Mouse (Mus musculus) limb, embryonic 11.5 days (tissue): Measurements from ENCODE around the gene Psmb11. TPM values are rescaled to one million over a fixed set of nuclear protein-coding genes. Genes with fewer than 3 reads are reported as not detected.

Experiments
- ATAC-seq: fragments of 200-750 bp; cut with Nextera tagmentation; 2 replicates; pipeline ENCODE4 v1.8.0; 2017; ENCODE audit warnings: low read depth; ENCODE audit not compliant: insufficient number of reproducible peaks, low FRiP score, low TSS enrichment
- DNase-seq: peaks from one replicate; pipeline ENCODE4 v3.0.0-alpha.2; 2015; ENCODE audit warnings: low spot score
- H3K27ac ChIP-seq: fragments of 300-500 bp; sonication (generic); replicated peaks from 2 replicates; pipeline ENCODE4 v1.5.1; 2014; ENCODE audit warnings: low read depth, mild to moderate bottlenecking, low read length
- H3K27me3 ChIP-seq: fragments of 300-500 bp; sonication (generic); 2 replicates; pipeline ENCODE4 v1.6.1; 2014; ENCODE audit warnings: mild to moderate bottlenecking, low read length, mixed read lengths; ENCODE audit not compliant: control insufficient read depth, insufficient read depth
- H3K36me3 ChIP-seq: fragments of 300-500 bp; sonication (generic); 2 replicates; pipeline ENCODE4 v1.6.1; 2014; ENCODE audit warnings: mild to moderate bottlenecking, low read length, moderate library complexity, mixed read lengths; ENCODE audit not compliant: control insufficient read depth, insufficient read depth
- H3K4me1 ChIP-seq: fragments of 300-500 bp; sonication (generic); 2 replicates; pipeline ENCODE4 v1.6.1; 2014; ENCODE audit warnings: low read length, mixed read lengths; ENCODE audit not compliant: control insufficient read depth, insufficient read depth
- H3K4me2 ChIP-seq: fragments of 300-500 bp; sonication (generic); 2 replicates; pipeline ENCODE4 v1.6.1; 2014; ENCODE audit warnings: low read depth, mild to moderate bottlenecking, moderate library complexity; ENCODE audit not compliant: severe bottlenecking
- H3K4me3 ChIP-seq: fragments of 300-500 bp; sonication (generic); 2 replicates; pipeline ENCODE4 v1.5.1; 2014; ENCODE audit warnings: low read depth, low read length
- H3K9ac ChIP-seq: fragments of 300-500 bp; sonication (generic); 2 replicates; pipeline ENCODE4 v1.6.1; 2014; ENCODE audit warnings: mild to moderate bottlenecking, low read length
- H3K9me3 ChIP-seq: fragments of 300-500 bp; sonication (generic); 2 replicates; pipeline ENCODE4 v1.6.1; 2016; ENCODE audit warnings: low read length; ENCODE audit not compliant: control insufficient read depth
- WGBS: fragments of 180-500 bp; shearing (Covaris S2); extraction: QIAGEN DNeasy Blood & Tissue Kit; methylation state at CpG from one replicate; pipeline ENCODE4 v1.1.7; 2014; 5-methylcytosine and 5-hydroxymethylcytosine counted together
- microRNA counts: library from miRNA; unstranded; fragments of <30 nt; microRNA quantifications from one replicate; lab custom pipeline; 2016
- microRNA-seq: library from miRNA; unstranded; fragments of <30 nt; microRNA quantifications from one replicate; pipeline ENCODE4, GENCODE M21; 2016
- polyA plus RNA-seq: library from polyadenylated mRNA; unstranded; fragments of >200 nt; fragmentation: Nextera tagmentation; extraction: Ambion mirVana; gene quantifications from 2 replicates; pipeline ENCODE4 v1.2.1, GENCODE M21; 2014

The Psmb11 gene
- polyA plus RNA-seq, 1 experiment from 2014 or later, result 0.20 TPM

DNA sequence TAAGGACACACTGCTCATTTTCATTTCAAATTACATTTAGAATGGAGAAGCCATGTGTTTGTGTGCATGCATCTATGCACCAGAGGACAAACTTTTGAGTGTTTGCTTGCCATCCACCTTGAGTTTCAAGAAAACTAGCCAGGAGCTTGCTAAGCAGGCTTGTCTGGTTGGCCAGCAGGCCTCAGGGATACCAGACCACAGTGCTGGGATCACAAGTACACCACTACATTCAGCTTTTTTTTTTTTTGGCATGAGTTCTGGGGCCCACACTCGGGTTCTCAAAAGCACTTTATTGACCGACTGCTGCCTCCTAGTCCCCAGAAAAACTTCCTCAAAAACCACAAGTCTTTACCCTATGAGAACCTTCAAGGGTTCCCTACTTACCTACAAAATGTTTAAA, 53.1 kb downstream of the Psmb11 start:
- DNase-seq (no peak), ATAC-seq (no peak)
- WGBS, result 78% methylated on average over 2 of the region's 2 CpGs
- Histone ChIP-seq H3K9ac (no peak overlapping the region), H3K27me3 (no peaks in the 10 kb centered on the region), H3K4me3 (no peak overlapping the region), H3K4me2 (no peak overlapping the region), H3K27ac (no peak overlapping the region), H3K4me1 (no peaks in the 10 kb centered on the region), H3K9me3 (no peaks in the 10 kb centered on the region), H3K36me3 (peaks cover 24% of the 10 kb centered on the region)

DNA sequence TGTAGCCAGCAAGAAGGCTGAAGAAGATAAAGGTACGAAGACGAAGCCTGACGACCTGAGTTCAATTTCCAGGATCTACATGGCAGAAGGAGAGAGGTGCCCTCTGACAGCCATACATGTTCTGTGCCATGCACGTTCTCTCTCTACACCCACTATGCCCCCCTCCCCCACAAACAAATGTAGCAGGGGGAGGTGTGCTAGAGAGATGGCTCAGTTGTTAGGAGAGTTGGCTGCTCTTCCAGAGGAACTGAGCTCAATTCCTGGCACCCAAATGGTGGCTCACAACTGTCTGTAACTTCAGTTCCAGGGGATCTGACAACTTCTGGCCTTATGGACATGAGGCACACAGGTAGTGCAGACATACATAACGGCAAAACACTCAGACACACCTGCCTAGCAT, 55.1 kb downstream of the Psmb11 start:
- Histone ChIP-seq H3K4me2 (no peak overlapping the region), H3K9ac (no peak overlapping the region), H3K4me3 (no peak overlapping the region), H3K36me3 (peaks cover 21% of the 10 kb centered on the region), H3K9me3 (no peaks in the 10 kb centered on the region), H3K27ac (no peak overlapping the region), H3K27me3 (no peaks in the 10 kb centered on the region), H3K4me1 (no peaks in the 10 kb centered on the region)
- no peak for DNase-seq
- no peak for ATAC-seq
- WGBS, result 94% methylated on average over 5 of the region's 5 CpGs

DNA sequence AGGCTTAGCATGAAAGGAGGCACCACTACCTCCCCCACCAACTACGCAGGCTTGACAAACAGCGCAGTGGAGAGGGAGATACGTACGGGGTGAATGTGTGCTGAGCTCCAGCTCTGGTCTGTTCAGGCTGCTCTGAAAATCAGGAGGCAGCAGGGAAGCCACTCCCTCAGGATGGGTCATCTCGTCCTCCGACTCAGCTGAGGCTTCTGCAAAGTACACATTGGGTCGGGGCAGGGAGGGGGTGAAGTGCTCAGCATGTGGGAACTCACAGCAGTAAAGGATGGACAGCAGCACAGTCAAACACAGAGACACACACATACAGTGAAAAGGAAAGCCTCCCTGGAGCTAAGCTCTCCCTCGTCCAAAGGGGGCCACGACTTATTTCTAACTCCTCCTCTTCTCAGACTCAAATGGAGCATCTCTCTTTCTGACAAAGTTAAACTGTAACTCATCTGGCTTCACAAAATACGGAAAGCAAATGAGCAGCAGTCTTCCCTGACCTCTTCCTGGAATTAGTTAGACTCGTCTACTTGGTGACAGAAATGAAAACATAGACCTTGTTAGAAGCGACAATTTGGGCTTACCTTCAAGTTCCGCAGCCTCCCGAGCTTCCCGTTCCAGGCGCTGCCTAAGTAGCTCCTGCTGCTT, 57.5 kb downstream of the Psmb11 start:
- Histone ChIP-seq H3K4me3 (no peak overlapping the region), H3K4me2 (no peak overlapping the region), H3K36me3 (peaks cover 23% of the 10 kb centered on the region), H3K27me3 (no peaks in the 10 kb centered on the region), H3K9ac (no peak overlapping the region), H3K4me1 (no peaks in the 10 kb centered on the region), H3K27ac (no peak overlapping the region), H3K9me3 (no peaks in the 10 kb centered on the region)
- DNase-seq (no peak), ATAC-seq (no peak)
- WGBS, result 93% methylated on average over 16 of the region's 16 CpGs

MicroRNAs encoded within 50 kb of the gene (microRNA counts, 519-probe panel; counts per million panel counts)
- not detected for microRNA mmu-miR-686 (lab: Ali Mortazavi, UCI)

Small RNA genes lying within 50 kb of the gene (microRNA-seq; reads per million reads assigned to microRNA genes)
- not detected for gene Mir686
- gene Mir6948, result not detected

Other genes with a start within 250 kb of the Psmb11 start
- 3.1 and 3.6 TPM in 2 replicates for gene Slc7a7, start 203.7 kb upstream of the Psmb11 start, polyA plus RNA-seq
- gene Mrpl52, start 194.5 kb upstream of the Psmb11 start, polyA plus RNA-seq, result 228 and 236 TPM in 2 replicates
- gene Mmp14, start 189.8 kb upstream of the Psmb11 start, polyA plus RNA-seq, result 97.8 and 101 TPM in 2 replicates
- gene Lrp10, start 157.3 kb upstream of the Psmb11 start, polyA plus RNA-seq, result 18.9 and 19.6 TPM in 2 replicates
- gene Rem2, start 145.3 kb upstream of the Psmb11 start, polyA plus RNA-seq, result 4.7 and 5.3 TPM in 2 replicates
- gene Prmt5, start 103.9 kb upstream of the Psmb11 start, polyA plus RNA-seq, result 122 and 126 TPM in 2 replicates
- 52.4 and 53.1 TPM in 2 replicates for gene Haus4, start 66.8 kb upstream of the Psmb11 start, polyA plus RNA-seq
- gene Ajuba, start 43.9 kb upstream of the Psmb11 start, polyA plus RNA-seq, result 38.5 and 41.8 TPM in 2 replicates
- gene 4931414P19Rik, start 15.4 kb upstream of the Psmb11 start, polyA plus RNA-seq, result 6.8 and 7.8 TPM in 2 replicates
- 474 and 488 TPM in 2 replicates for gene Psmb5, start 3.4 kb upstream of the Psmb11 start, polyA plus RNA-seq
- not detected in 2 replicates for gene Gm17606, start 19.5 kb downstream of the Psmb11 start, polyA plus RNA-seq
- gene Cdh24, start 19.9 kb downstream of the Psmb11 start, polyA plus RNA-seq, result 8.6 and 10.2 TPM in 2 replicates
- 111 and 114 TPM in 2 replicates for gene 1700123O20Rik, start 64.8 kb downstream of the Psmb11 start, polyA plus RNA-seq
- 141 and 160 TPM in 2 replicates for gene Acin1, start 65.5 kb downstream of the Psmb11 start, polyA plus RNA-seq
- gene Gm29776, start 77.4 kb downstream of the Psmb11 start, polyA plus RNA-seq, result 0.25 and 0.34 TPM in 2 replicates
- not detected in 2 replicates for gene Cebpe, start 90.7 kb downstream of the Psmb11 start, polyA plus RNA-seq
- 0.75 and 1.1 TPM in 2 replicates for gene Slc7a8, start 160.5 kb downstream of the Psmb11 start, polyA plus RNA-seq
- gene Rnf212b, start 192.7 kb downstream of the Psmb11 start, polyA plus RNA-seq, result not detected in 2 replicates
- gene Homez, start 249.5 kb downstream of the Psmb11 start, polyA plus RNA-seq, result 12.8 and 17.7 TPM in 2 replicates